Mouse (Mus musculus): Measurements from ENCODE around the gene Rxrb. TPM values are rescaled to one million over a fixed set of nuclear protein-coding genes. Genes with fewer than 3 reads are reported as not detected.
A peak's percentile ranks its signal among the peaks of the same experiment; 100 is the strongest.

Rxrb gene
- total RNA-seq, 2 experiments from 2014 or later: 45.4 to 46.7 TPM

- intact Hi-C loops (cut with DNase I): no loop called here
- no peak for DNase-seq
Observed at GRCm38 (mm10) chr17:34024861-34025755, 6.5 kb upstream of the Rxrb start.

GRCm38 (mm10) chr17:34025756-34026151 lies 5.9 kb upstream of the Rxrb start:
- intact Hi-C loops (cut with DNase I): no loop called here
- DNase-seq: no peak

- intact Hi-C loops (cut with DNase I): no loop called here
- no peak for DNase-seq
Observed at GRCm38 (mm10) chr17:34026221-34026620, 5.4 kb upstream of the Rxrb start.

- intact Hi-C loops (cut with DNase I): no loop called here
- DNase-seq: peak in 1 of 2 experiments; percentile 36
Observed at GRCm38 (mm10) chr17:34026917-34027655, 4.5 kb upstream of the Rxrb start.

GRCm38 (mm10) chr17:34027656-34028223 lies 3.9 kb upstream of the Rxrb start, which contains the start of gene H2-Ke6:
H2-Ke6 (minus strand) TSS chr17:34028060.
- intact Hi-C loops (cut with DNase I): no loop called here
- DNase-seq: peak; percentile 94

GRCm38 (mm10) chr17:34028501-34029149 lies 3.0 kb upstream of the Rxrb start:
- intact Hi-C loops (cut with DNase I): no loop called here
- peak in 1 of 2 experiments; percentile 42 for DNase-seq

- intact Hi-C loops (cut with DNase I): no loop called here
Observed at GRCm38 (mm10) chr17:34029150-34029889, 2.3 kb upstream of the Rxrb start.

GRCm38 (mm10) chr17:34029890-34030595 lies 1.6 kb upstream of the Rxrb start:
- DNase-seq: no peak

More at GRCm38 (mm10) chr17:34029150-34029889, 2.3 kb upstream of the Rxrb start:
- no peak for DNase-seq

GRCm38 (mm10) chr17:34030861-34031326 lies 718 bp upstream of the Rxrb start:
- DNase-seq: no peak
- intact Hi-C loops (cut with DNase I): loop anchor here (5.0 kb wide), 1 partner anchor 86 kb away; the partner anchor contains the start of gene H2-DMa

More at GRCm38 (mm10) chr17:34029890-34030595, 1.6 kb upstream of the Rxrb start:
- intact Hi-C loops (cut with DNase I): loop anchor here (5.0 kb wide), 1 partner anchor 87 kb away; the partner anchor contains the start of gene H2-DMa

GRCm38 (mm10) chr17:34032174-34032632 lies 591 bp downstream of the Rxrb start:
- DNase-seq: no peak
- intact Hi-C loops (cut with DNase I): loop anchor here (5.0 kb wide), 1 partner anchor 85 kb away; the partner anchor contains the start of gene H2-DMa

- intact Hi-C loops (cut with DNase I): loop anchor here (5.0 kb wide), 1 partner anchor 84 kb away; the partner anchor contains the start of gene H2-DMa
- peak in 1 of 2 experiments; percentile 27 for DNase-seq
Observed at GRCm38 (mm10) chr17:34032806-34033205, 1.2 kb downstream of the Rxrb start.

- peak in 1 of 2 experiments; percentile 17 for DNase-seq
Observed at GRCm38 (mm10) chr17:34033441-34033840, 1.8 kb downstream of the Rxrb start.

GRCm38 (mm10) chr17:34034064-34034463 lies 2.5 kb downstream of the Rxrb start:
- DNase-seq: peak; percentile 86
- intact Hi-C loops (cut with DNase I): loop anchor here (5.0 kb wide), 1 partner anchor 83 kb away; the partner anchor contains the start of gene H2-DMa

More at GRCm38 (mm10) chr17:34033441-34033840, 1.8 kb downstream of the Rxrb start:
- intact Hi-C loops (cut with DNase I): loop anchor here (5.0 kb wide), 1 partner anchor 84 kb away; the partner anchor contains the start of gene H2-DMa

GRCm38 (mm10) chr17:34035517-34035916 lies 3.9 kb downstream of the Rxrb start:
- intact Hi-C loops (cut with DNase I): no loop called here
- DNase-seq: no peak

- peak; percentile 34 to 59 for DNase-seq
- intact Hi-C loops (cut with DNase I): no loop called here
Observed at GRCm38 (mm10) chr17:34036647-34037046, 5.0 kb downstream of the Rxrb start.

GRCm38 (mm10) chr17:34037241-34037640 lies 5.6 kb downstream of the Rxrb start:
- intact Hi-C loops (cut with DNase I): no loop called here
- DNase-seq: no peak

- DNase-seq: peak in 1 of 2 experiments; percentile 15
- intact Hi-C loops (cut with DNase I): no loop called here
Observed at GRCm38 (mm10) chr17:34038440-34038839, 6.8 kb downstream of the Rxrb start.

- peak in 1 of 2 experiments; percentile 11 for DNase-seq
- intact Hi-C loops (cut with DNase I): no loop called here
Observed at GRCm38 (mm10) chr17:34038878-34039561, 7.4 kb downstream of the Rxrb start, which contains the start of gene Col11a2. Col11a2 (plus strand) TSS chr17:34039437.
